27 mouse cellular contexts compared by ENCODE assay signal in genomic region chr1:59355440-59355839, GRCm38 (mm10).
DNase-seq lines count a peak whose midpoint lies in the region; ATAC-seq and TF ChIP-seq lines count a peak whose summit lies in the region.
"Had no signal": no experiment of that assay in that cellular context is flagged by ENCODE, and none has a peak within 500 bp of the region (broad histone marks: within the 10 kb centered on the region; RNA-seq: fewer than 3 reads in every experiment).

No protein-coding gene starts in this region.

- DNase-seq in 416B (ENCODE audit: low read depth) (peak; percentile 45), MEL (ENCODE audit: low read depth, low spot score) (peak; percentile 86)
- no peak for DNase-seq in right cerebral cortex, postnatal 4 days
- DNase-seq in kidney, postnatal 14 days, result no peak
- DNase-seq in neural tube, embryonic 10.5 days (ENCODE audit: extremely low spot score, low spot score), result no peak
- no peak for DNase-seq in gastrocnemius, postnatal 36 days
- DNase-seq: adrenal gland, adult 2 months; cerebellum, adult 9-11 months; gastrocnemius, postnatal 14 days; heart, postnatal 4 days; kidney, adult 18-20 months; layer of hippocampus, postnatal 36 days; lung, adult 2 months; lung, postnatal 14 days had no signal

- ATAC-seq in common myeloid progenitor, adult 5-6 weeks (replicated peaks; ENCODE audit: low read depth, poor library complexity, severe bottlenecking), result 0 out of 2 replicates have a peak, but pooled peaks have one; percentile 32
- ATAC-seq in liver, embryonic 15.5 days (ENCODE audit: insufficient read depth), result peak; percentile 57
- ATAC-seq: forebrain, embryonic 16.5 days; inflammation-experienced regulatory T-cells, adult 6 months; midbrain, embryonic 16.5 days; Patski had no signal

- intact Hi-C loops in gastrocnemius, postnatal 36 days (cut with DNase I), result no loop called here

- peak overlapping the region; percentile 46 for H3K27ac ChIP-seq in MEL (ENCODE audit: control insufficient read depth, low read depth, low read length)
- H3K27ac ChIP-seq in liver, embryonic 15.5 days (replicated peaks), result no peak overlapping the region
- H3K27ac ChIP-seq: forebrain, embryonic 10.5 days; heart, embryonic 10.5 days; hindbrain, embryonic 14.5 days; kidney, postnatal 0 days; layer of hippocampus, adult 2 months had no signal

- TF ChIP-seq POLR2A in MEL (IDR thresholded peaks at IDR 0.05; ENCODE audit: control insufficient read depth in 1 of 2, insufficient read depth in 1 of 2, low read depth in 1 of 2, low read length in 2 of 2, poor library complexity in 1 of 2), result peak in 1 of 2 experiments; percentile 57; a peak in 2 of 4 replicates

- no peak for TF ChIP-seq RAD21 in MEL (IDR thresholded peaks at IDR 0.05; ENCODE audit: low read depth, low read length)

- H3K79me2 ChIP-seq in MEL (ENCODE audit: control insufficient read depth, insufficient read depth, low read length, poor library complexity), result no peaks in the 10 kb centered on the region

- no peaks in the 10 kb centered on the region for H3K27me3 ChIP-seq in MEL (ENCODE audit: control insufficient read depth in 1 of 2, insufficient read depth in 2 of 2, low read length in 2 of 2)
- H3K27me3 ChIP-seq in liver, embryonic 15.5 days, result no peaks in the 10 kb centered on the region
- H3K27me3 ChIP-seq: Patski had no signal

- no peak for TF ChIP-seq CTCF in MEL (IDR thresholded peaks at IDR 0.05 in 2 of 3, conservative IDR thresholded peaks at IDR 0.05 in 1 of 3; ENCODE audit: control insufficient read depth in 1 of 3, insufficient read depth in 1 of 3, low read depth in 2 of 3, low read length in 3 of 3, poor library complexity in 1 of 3, severe bottlenecking in 1 of 3)

- H3K9me3 ChIP-seq in MEL (replicated peaks; ENCODE audit: insufficient read depth, low read length), result no peaks in the 10 kb centered on the region
- no peaks in the 10 kb centered on the region for H3K9me3 ChIP-seq in liver, embryonic 15.5 days (replicated peaks)
- H3K9me3 ChIP-seq: forebrain, embryonic 10.5 days; heart, embryonic 10.5 days had no signal

- peaks cover 8 to 19% of the 10 kb centered on the region in 2 experiments for H3K4me1 ChIP-seq in MEL (ENCODE audit: control insufficient read depth in 1 of 2, insufficient read depth in 2 of 2, low read length in 2 of 2)
- H3K4me1 ChIP-seq in liver, embryonic 15.5 days (replicated peaks), result 0 out of 2 replicates have a peak, but pooled peaks cover 12% of the 10 kb centered on the region
- H3K4me1 ChIP-seq: heart, embryonic 10.5 days; megakaryocyte, embryonic 14.5 days had no signal

- peaks cover 0 to 20% of the 10 kb centered on the region in 2 experiments; a peak in 2 of 4 replicates for H3K36me3 ChIP-seq in MEL (ENCODE audit: control insufficient read depth in 1 of 2, insufficient read depth in 2 of 2, low read length in 2 of 2)
- no peaks in the 10 kb centered on the region for H3K36me3 ChIP-seq in liver, embryonic 15.5 days (replicated peaks)
- H3K36me3 ChIP-seq: forebrain, embryonic 10.5 days; heart, embryonic 10.5 days had no signal

- peak; percentile 76 to 81 for TF ChIP-seq EP300 in MEL (IDR thresholded peaks at IDR 0.05; ENCODE audit: low read depth in 1 of 2, low read length in 2 of 2)

- H3K9ac ChIP-seq in MEL (ENCODE audit: control insufficient read depth, low read depth, low read length, poor library complexity, severe bottlenecking), result 0 out of 2 replicates have a peak overlapping the region, but pooled peaks have one; percentile 33
- H3K9ac ChIP-seq in liver, embryonic 15.5 days, result no peak overlapping the region
- H3K9ac ChIP-seq: hindbrain, embryonic 14.5 days had no signal

- 32% methylated on average over 9 of the region's 9 CpGs for WGBS in liver, embryonic 15.5 days (ENCODE audit: insufficient replicate concordance)

- H3K4me3 ChIP-seq in MEL (ENCODE audit: control insufficient read depth in 1 of 2, insufficient read depth in 1 of 2, low read depth in 2 of 2, low read length in 2 of 2), result peak overlapping the region; percentile 32 to 57
- no peak overlapping the region for H3K4me3 ChIP-seq in liver, embryonic 15.5 days (replicated peaks)
- H3K4me3 ChIP-seq: forebrain, embryonic 10.5 days; heart, embryonic 10.5 days; layer of hippocampus, adult 2 months; megakaryocyte, embryonic 14.5 days; myocyte had no signal

- peak overlapping the region; percentile 27; the same call in 1 of the 2 replicates for H3K4me2 ChIP-seq in liver, embryonic 15.5 days
- H3K4me2 ChIP-seq: hindbrain, embryonic 14.5 days had no signal

TF ChIP-seq in MEL, 35 proteins besides CTCF, POLR2A, EP300 and RAD21:
- TF ChIP-seq ZMIZ1 (IDR thresholded peaks at IDR 0.05; ENCODE audit: low read depth, low read length), result no peak
- TF ChIP-seq USF2 (IDR thresholded peaks at IDR 0.05; ENCODE audit: borderline replicate concordance in 1 of 2, insufficient read depth in 1 of 2, low read depth in 1 of 2, low read length in 2 of 2), result no peak
- TF ChIP-seq RCOR1 (IDR thresholded peaks at IDR 0.05; ENCODE audit: low read depth, low read length), result 0 out of 2 replicates have a peak, but pooled peaks have one; percentile 26
- TF ChIP-seq USF1 (IDR thresholded peaks at IDR 0.05; ENCODE audit: low read depth, low read length), result peak; percentile 79; the same call in 1 of the 2 replicates
- no peak for TF ChIP-seq JUND (IDR thresholded peaks at IDR 0.05; ENCODE audit: low read depth, low read length)
- no peak for TF ChIP-seq ZNF384 (IDR thresholded peaks at IDR 0.05; ENCODE audit: low read depth, low read length)
- TF ChIP-seq BHLHE40 (IDR thresholded peaks at IDR 0.05; ENCODE audit: borderline replicate concordance, low read depth, low read length), result no peak
- TF ChIP-seq NRF1 (IDR thresholded peaks at IDR 0.05; ENCODE audit: insufficient read depth, low read depth, low read length, poor library complexity, severe bottlenecking), result no peak
- no peak for TF ChIP-seq CHD2 (IDR thresholded peaks at IDR 0.05; ENCODE audit: low read length)
- TF ChIP-seq CHD1 (IDR thresholded peaks at IDR 0.05; ENCODE audit: low read depth, low read length), result no peak
- no peak for TF ChIP-seq MYB (IDR thresholded peaks at IDR 0.05; ENCODE audit: low read depth, low read length)
- TF ChIP-seq ZC3H11A (IDR thresholded peaks at IDR 0.05; ENCODE audit: low read depth, low read length), result no peak
- TF ChIP-seq E2F4 (IDR thresholded peaks at IDR 0.05; ENCODE audit: borderline replicate concordance, low read depth, low read length), result no peak
- TF ChIP-seq SIN3A (IDR thresholded peaks at IDR 0.05; ENCODE audit: low read length), result peak; percentile 66
- TF ChIP-seq MAX (IDR thresholded peaks at IDR 0.05; ENCODE audit: low read length), result 0 out of 2 replicates have a peak, but pooled peaks have one; percentile 31
- TF ChIP-seq SMC3 (IDR thresholded peaks at IDR 0.05; ENCODE audit: low read depth, low read length), result no peak
- TF ChIP-seq GABPA (IDR thresholded peaks at IDR 0.05; ENCODE audit: low read depth, low read length), result no peak
- TF ChIP-seq MEF2A (IDR thresholded peaks at IDR 0.05; ENCODE audit: extremely low read depth, insufficient replicate concordance, low read depth, low read length, poor library complexity, severe bottlenecking), result no peak
- TF ChIP-seq MXI1 (IDR thresholded peaks at IDR 0.05; ENCODE audit: low read depth, low read length), result 0 out of 2 replicates have a peak, but pooled peaks have one; percentile 25
- no peak for TF ChIP-seq MAZ (IDR thresholded peaks at IDR 0.05; ENCODE audit: low read depth, low read length)
- TF ChIP-seq KAT2A (conservative IDR thresholded peaks at IDR 0.05; ENCODE audit: low read depth, low read length), result no peak
- TF ChIP-seq MYC (IDR thresholded peaks at IDR 0.05; ENCODE audit: low read depth, low read length), result no peak
- TF ChIP-seq ZKSCAN1 (IDR thresholded peaks at IDR 0.05; ENCODE audit: low read depth, low read length), result no peak
- TF ChIP-seq TAL1 (IDR thresholded peaks at IDR 0.05; ENCODE audit: low read length), result peak; percentile 89
- TF ChIP-seq MAFK (IDR thresholded peaks at IDR 0.05; ENCODE audit: borderline replicate concordance, low read depth, low read length), result no peak
- peak; percentile 48 for TF ChIP-seq NELFE (IDR thresholded peaks at IDR 0.05; ENCODE audit: low read depth, low read length)
- TF ChIP-seq TCF12 (IDR thresholded peaks at IDR 0.05; ENCODE audit: low read depth, low read length), result peak; percentile 82
- no peak for TF ChIP-seq TBP (IDR thresholded peaks at IDR 0.05; ENCODE audit: low read depth, low read length)
- TF ChIP-seq ELF1 (IDR thresholded peaks at IDR 0.05; ENCODE audit: low read depth, low read length), result peak; percentile 67; the same call in 1 of the 2 replicates
- peak; percentile 69 for TF ChIP-seq GATA1 (IDR thresholded peaks at IDR 0.05; ENCODE audit: low read depth, low read length)
- 0 out of 2 replicates have a peak, but pooled peaks have one; percentile 46 for TF ChIP-seq POLR2AphosphoS2 (IDR thresholded peaks at IDR 0.05; ENCODE audit: low read length)
- peak; percentile 59; the same call in 1 of the 2 replicates for TF ChIP-seq HCFC1 (IDR thresholded peaks at IDR 0.05; ENCODE audit: low read depth, low read length)
- no peak for TF ChIP-seq POLR2AphosphoS5 (IDR thresholded peaks at IDR 0.05; ENCODE audit: borderline replicate concordance, low read depth, low read length)
- TF ChIP-seq UBTF (IDR thresholded peaks at IDR 0.05; ENCODE audit: borderline replicate concordance, insufficient read depth, low read depth, low read length), result no peak
- TF ChIP-seq ETS1 (IDR thresholded peaks at IDR 0.05; ENCODE audit: low read depth, low read length), result peak; percentile 57

Comparison
In these comparisons a context has a peak if more than half of its experiments do, and no peak if none do; other contexts are left out.
1. DNase-seq: peak in 416B (single experiment) and MEL (single experiment); none in right cerebral cortex, postnatal 4 days (single experiment), kidney, postnatal 14 days (single experiment), neural tube, embryonic 10.5 days (single experiment) and gastrocnemius, postnatal 36 days (0 of 2).